8 mouse cellular contexts compared by ENCODE assay signal in genomic region chr13:51198186-51198585, GRCm38 (mm10). TPM values are rescaled to one million over a fixed set of nuclear protein-coding genes. Genes with fewer than 3 reads are reported as not detected.
A peak's percentile ranks its signal among the peaks of the same experiment; 100 is the strongest.
DNase-seq lines count a peak whose midpoint lies in the region.

No protein-coding gene starts in this region.

- peak; percentile 34 for DNase-seq in adrenal gland, adult 8-10 months
- no peak for DNase-seq in adrenal gland, postnatal 25 days
- DNase-seq in right cerebral cortex, adult 2 months (ENCODE audit: low spot score in 2 of 2) = peak; percentile 46 to 53
- no peak for DNase-seq in right cerebral cortex, postnatal 14 days
- DNase-seq in left cerebral cortex, adult 9 months (ENCODE audit: low spot score in 2 of 2) = peak; percentile 42 to 62
- no peak for DNase-seq in thymus, postnatal 14 days
- no peak for DNase-seq in liver
- DNase-seq in B cell, adult 2 months = no peak

RNA-seq across cellular contexts. Expression of gene Nxnl2, which starts 27.4 kb away (rescaled TPM):
- under 1 TPM in 2 of 4 experiments, not detected in 2; 0.45 to 0.65 TPM for total RNA-seq in adrenal gland, adult 8-10 months (2022)
- 0.30 TPM in 1 of 2 replicates, not detected in the other for total RNA-seq in adrenal gland, postnatal 25 days (2021)

Comparison
In these comparisons a context has a peak if more than half of its experiments do, and no peak if none do; other contexts are left out.
1. DNase-seq: peak in adrenal gland, adult 8-10 months (single experiment), right cerebral cortex, adult 2 months (2 of 2) and left cerebral cortex, adult 9 months (2 of 2); none in adrenal gland, postnatal 25 days (single experiment), right cerebral cortex, postnatal 14 days (single experiment), thymus, postnatal 14 days (single experiment), liver (single experiment) and B cell, adult 2 months (0 of 2).